Comparison of ENCODE assay signal across 14 mouse cellular contexts in the genomic region with DNA sequence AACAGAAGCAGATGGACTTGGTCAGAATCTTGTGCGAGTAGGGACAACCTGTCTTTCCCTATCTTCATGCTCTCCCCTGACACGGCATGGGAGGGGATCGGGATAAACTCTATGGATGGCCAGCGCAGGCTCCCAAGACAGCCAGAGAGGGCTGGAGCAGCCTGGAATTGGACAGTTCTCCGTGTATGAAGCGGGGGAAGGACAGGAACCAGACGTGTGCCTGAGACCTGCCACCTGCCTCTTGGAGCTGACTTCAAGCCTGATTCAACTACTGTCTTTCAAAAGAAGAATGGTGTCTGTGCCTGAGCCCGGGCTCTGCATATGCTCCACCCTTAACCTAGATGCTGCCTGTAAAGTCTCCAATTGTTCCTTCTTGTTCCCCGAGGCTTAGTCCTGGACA. TPM values are rescaled to one million over a fixed set of nuclear protein-coding genes. Genes with fewer than 3 reads are reported as not detected.
DNase-seq lines count a peak whose midpoint lies in the region; ATAC-seq lines count a peak whose summit lies in the region.
"Had no signal": no experiment of that assay in that cellular context is flagged by ENCODE, and none has a peak within 500 bp of the region (broad histone marks: within the 10 kb centered on the region; RNA-seq: fewer than 3 reads in every experiment).

No protein-coding gene starts in this region.

- H3K4me2 ChIP-seq in kidney, embryonic 16.5 days (replicated peaks; ENCODE audit: low read depth, low read length): no peak overlapping the region
- no peak overlapping the region for H3K4me2 ChIP-seq in embryonic facial prominence, embryonic 14.5 days (ENCODE audit: low read depth, low read length)
- H3K4me2 ChIP-seq: forebrain, embryonic 15.5 days; liver, embryonic 11.5 days had no signal

- no peaks in the 10 kb centered on the region for H3K9me3 ChIP-seq in heart, embryonic 10.5 days
- no peaks in the 10 kb centered on the region for H3K9me3 ChIP-seq in kidney, embryonic 16.5 days (ENCODE audit: low read length)
- H3K9me3 ChIP-seq in embryonic facial prominence, embryonic 14.5 days (ENCODE audit: control insufficient read depth, low read length): no peaks in the 10 kb centered on the region
- H3K9me3 ChIP-seq: forebrain, embryonic 15.5 days; megakaryocyte, embryonic 14.5 days had no signal

- DNase-seq in heart, embryonic 10.5 days (ENCODE audit: low spot score): no peak
- DNase-seq in heart, postnatal 25 days (ENCODE audit: low spot score): no peak
- no peak for DNase-seq in kidney, adult 18-20 months
- no peak for DNase-seq in embryonic facial prominence, embryonic 14.5 days (ENCODE audit: low spot score)
- DNase-seq in lung, postnatal 14 days: peak; percentile 32
- no peak for DNase-seq in layer of hippocampus, postnatal 36 days
- DNase-seq in left cerebral cortex, postnatal 4 days: no peak
- DNase-seq: cerebellum, adult 8-10 months; kidney, adult 8-10 months had no signal

- no peak for ATAC-seq in kidney, embryonic 16.5 days (ENCODE audit: low FRiP score, low TSS enrichment)
- no peak for ATAC-seq in embryonic facial prominence, embryonic 14.5 days (ENCODE audit: low read depth)
- ATAC-seq: activated CD4-positive, CD25-positive, alpha-beta regulatory T cell, adult 4 months; forebrain, embryonic 15.5 days had no signal

- H3K27ac ChIP-seq in heart, embryonic 10.5 days: peak overlapping the region; percentile 69; the same call in 1 of the 2 replicates
- H3K27ac ChIP-seq in kidney, embryonic 16.5 days (ENCODE audit: low read length): peak overlapping the region; percentile 51
- peak overlapping the region; percentile 25; the same call in 1 of the 2 replicates for H3K27ac ChIP-seq in embryonic facial prominence, embryonic 14.5 days (replicated peaks; ENCODE audit: low read depth, low read length)
- H3K27ac ChIP-seq: forebrain, embryonic 15.5 days had no signal

- peaks cover 59% of the 10 kb centered on the region for H3K4me1 ChIP-seq in heart, embryonic 10.5 days
- H3K4me1 ChIP-seq in kidney, embryonic 16.5 days (ENCODE audit: insufficient read depth, low read length): peaks cover 34% of the 10 kb centered on the region
- peaks cover 24% of the 10 kb centered on the region for H3K4me1 ChIP-seq in embryonic facial prominence, embryonic 14.5 days (ENCODE audit: control insufficient read depth, insufficient read depth, low read length)

- H3K27me3 ChIP-seq in heart, embryonic 10.5 days (ENCODE audit: insufficient read depth, poor library complexity, severe bottlenecking): 0 out of 2 replicates have a peak, but pooled peaks cover 8% of the 10 kb centered on the region
- no peaks in the 10 kb centered on the region for H3K27me3 ChIP-seq in kidney, embryonic 16.5 days (ENCODE audit: insufficient read depth, low read length)
- no peaks in the 10 kb centered on the region for H3K27me3 ChIP-seq in embryonic facial prominence, embryonic 14.5 days (replicated peaks; ENCODE audit: control insufficient read depth, insufficient read depth, low read length)
- H3K27me3 ChIP-seq: forebrain, embryonic 15.5 days had no signal

- WGBS in heart, embryonic 10.5 days: 45% methylated on average over 9 of the region's 9 CpGs
- WGBS in kidney, embryonic 16.5 days: 35% methylated on average over 9 of the region's 9 CpGs
- WGBS in embryonic facial prominence, embryonic 14.5 days: 46% methylated on average over 9 of the region's 9 CpGs

- intact Hi-C loops in heart, postnatal 25 days (cut with DNase I): no loop called here
- intact Hi-C loops in left cerebral cortex, postnatal 4 days (cut with DNase I): no loop called here

- 0 out of 2 replicates have a peak overlapping the region, but pooled peaks have one; percentile 30 for H3K9ac ChIP-seq in kidney, embryonic 16.5 days (replicated peaks; ENCODE audit: low read length)
- peak overlapping the region; percentile 0 for H3K9ac ChIP-seq in embryonic facial prominence, embryonic 14.5 days (ENCODE audit: low read depth, low read length)
- H3K9ac ChIP-seq: forebrain, embryonic 15.5 days had no signal

- H3K36me3 ChIP-seq in heart, embryonic 10.5 days: peaks cover 4% of the 10 kb centered on the region; the same call in 1 of the 2 replicates
- H3K36me3 ChIP-seq in kidney, embryonic 16.5 days (ENCODE audit: insufficient read depth, low read length): peaks cover 17% of the 10 kb centered on the region
- peaks cover 25% of the 10 kb centered on the region for H3K36me3 ChIP-seq in embryonic facial prominence, embryonic 14.5 days (ENCODE audit: control insufficient read depth, insufficient read depth, low read length)
- H3K36me3 ChIP-seq: forebrain, embryonic 15.5 days had no signal

- no peak overlapping the region for H3K4me3 ChIP-seq in heart, embryonic 10.5 days
- H3K4me3 ChIP-seq in kidney, embryonic 16.5 days (ENCODE audit: low read length): no peak overlapping the region
- H3K4me3 ChIP-seq in embryonic facial prominence, embryonic 14.5 days (ENCODE audit: low read depth, low read length): no peak overlapping the region
- H3K4me3 ChIP-seq: forebrain, embryonic 15.5 days; megakaryocyte, embryonic 14.5 days had no signal

RNA-seq across cellular contexts. Expression of a gene that starts 4.2 kb away (rescaled TPM):
- polyA plus RNA-seq in heart, embryonic 10.5 days (2016; fragmentation: Nextera tagmentation; extraction: Ambion mirVana): 28.1 and 34.2 TPM in 2 replicates
- 10 to 100 TPM; 11.5 to 12.4 TPM for total RNA-seq in heart, postnatal 25 days (2021)
- polyA plus RNA-seq in kidney, embryonic 16.5 days (2015; fragmentation: Nextera tagmentation; extraction: Ambion mirVana): 38.2 and 40.4 TPM in 2 replicates
- 30.6 and 35.7 TPM in 2 replicates for polyA plus RNA-seq in embryonic facial prominence, embryonic 14.5 days (2014; fragmentation: Nextera tagmentation; extraction: Ambion mirVana)
- 100 to 1,000 TPM; 101 to 112 TPM for total RNA-seq in layer of hippocampus, postnatal 36 days (2021)
- total RNA-seq in left cerebral cortex, postnatal 4 days (2021): 10 to 100 TPM; 85.8 to 90.7 TPM

RNA-seq across cellular contexts. Expression of a gene that starts 30.7 kb away (rescaled TPM):
- polyA plus RNA-seq in heart, embryonic 10.5 days (2016; fragmentation: Nextera tagmentation; extraction: Ambion mirVana): 2.1 and 5.5 TPM in 2 replicates
- under 1 TPM; 0.53 to 0.73 TPM for total RNA-seq in heart, postnatal 25 days (2021)
- 18.6 and 19.9 TPM in 2 replicates for polyA plus RNA-seq in kidney, embryonic 16.5 days (2015; fragmentation: Nextera tagmentation; extraction: Ambion mirVana)
- 8.1 and 8.8 TPM in 2 replicates for polyA plus RNA-seq in embryonic facial prominence, embryonic 14.5 days (2014; fragmentation: Nextera tagmentation; extraction: Ambion mirVana)
- 1 to 10 TPM in 1 of 2 experiments, under 1 TPM in 1; 0.96 to 1.0 TPM for total RNA-seq in layer of hippocampus, postnatal 36 days (2021)
- 10 to 100 TPM; 15.0 to 15.9 TPM for total RNA-seq in left cerebral cortex, postnatal 4 days (2021)
- polyA plus RNA-seq: activated CD4-positive, CD25-positive, alpha-beta regulatory T cell, adult 4 months had no signal

RNA-seq across cellular contexts. Expression of a gene that starts 34.9 kb away (rescaled TPM):
- 3.2 and 5.2 TPM in 2 replicates for polyA plus RNA-seq in heart, embryonic 10.5 days (2016; fragmentation: Nextera tagmentation; extraction: Ambion mirVana)
- 1 to 10 TPM; 2.4 to 2.8 TPM for total RNA-seq in heart, postnatal 25 days (2021)
- 7.2 and 7.4 TPM in 2 replicates for polyA plus RNA-seq in kidney, embryonic 16.5 days (2015; fragmentation: Nextera tagmentation; extraction: Ambion mirVana)
- 8.9 and 9.4 TPM in 2 replicates for polyA plus RNA-seq in embryonic facial prominence, embryonic 14.5 days (2014; fragmentation: Nextera tagmentation; extraction: Ambion mirVana)
- total RNA-seq in layer of hippocampus, postnatal 36 days (2021): 1 to 10 TPM; 2.1 to 3.4 TPM
- total RNA-seq in left cerebral cortex, postnatal 4 days (2021): 1 to 10 TPM; 7.2 to 9.1 TPM

RNA-seq across cellular contexts. Expression of a gene that starts 59.8 kb away (rescaled TPM):
- 0.87 and 1.2 TPM in 2 replicates for polyA plus RNA-seq in heart, embryonic 10.5 days (2016; fragmentation: Nextera tagmentation; extraction: Ambion mirVana)
- 10 to 100 TPM; 40.4 to 40.6 TPM for total RNA-seq in heart, postnatal 25 days (2021)
- polyA plus RNA-seq in kidney, embryonic 16.5 days (2015; fragmentation: Nextera tagmentation; extraction: Ambion mirVana): 2.1 and 2.2 TPM in 2 replicates
- polyA plus RNA-seq in embryonic facial prominence, embryonic 14.5 days (2014; fragmentation: Nextera tagmentation; extraction: Ambion mirVana): 2.9 and 3.0 TPM in 2 replicates
- 10 to 100 TPM; 22.8 to 30.3 TPM for total RNA-seq in layer of hippocampus, postnatal 36 days (2021)
- total RNA-seq in left cerebral cortex, postnatal 4 days (2021): 10 to 100 TPM; 17.4 to 19.0 TPM

Comparison
In these comparisons a context has a peak if more than half of its experiments do, and no peak if none do; other contexts are left out.
1. RNA of a gene that starts 4.2 kb away (total RNA-seq): 101 to 112 TPM in layer of hippocampus, postnatal 36 days and 85.8 to 90.7 TPM in left cerebral cortex, postnatal 4 days; 11.5 to 12.4 TPM in heart, postnatal 25 days; every median in the first group is over 4 times any median in the second.
2. RNA of a gene that starts 30.7 kb away (total RNA-seq): 15.0 to 15.9 TPM in left cerebral cortex, postnatal 4 days; 0.96 to 1.0 TPM in layer of hippocampus, postnatal 36 days and 0.53 to 0.73 TPM in heart, postnatal 25 days; every median in the first group is over 4 times any median in the second.
3. Peak in every context shown above with its lines, with median percentiles within 50 percentile points of each other: H3K27ac ChIP-seq.